Mouse (Mus musculus): Measurements from ENCODE around the gene Mapk8ip1.
"Not testable (repeated sequence)": the region's sequence is repeated elsewhere in the genome, so short reads cannot be mapped to it uniquely, and the experiment has no call there.

Mapk8ip1 gene

DNA sequence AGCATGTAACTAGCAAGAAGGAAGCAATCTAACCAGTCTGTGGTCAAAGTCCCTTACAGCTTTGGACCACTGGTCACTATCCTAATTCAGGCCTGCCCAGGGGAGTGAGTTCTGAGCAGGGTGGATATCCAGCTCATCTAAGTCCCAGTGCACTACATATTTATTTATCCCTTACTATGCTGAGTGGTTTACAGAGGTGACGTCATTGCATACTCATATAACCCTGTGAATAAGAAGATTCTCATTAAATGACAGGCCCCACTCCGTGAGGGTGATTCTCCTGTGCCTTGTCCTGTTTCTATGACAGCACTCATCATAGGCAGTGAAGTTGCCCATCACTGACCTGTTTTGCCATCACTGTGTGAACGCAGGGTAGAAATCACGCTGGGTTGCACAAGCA lies 24.3 kb upstream of the Mapk8ip1 start:
- in situ Hi-C loops (cut with MboI; ENCODE audit: low sequenced_read_pairs), result no loop called here

GRCm38 (mm10) chr2:92424462-92425308 lies 23.6 kb upstream of the Mapk8ip1 start:
- in situ Hi-C loops (cut with MboI; ENCODE audit: low sequenced_read_pairs), result no loop called here

DNA sequence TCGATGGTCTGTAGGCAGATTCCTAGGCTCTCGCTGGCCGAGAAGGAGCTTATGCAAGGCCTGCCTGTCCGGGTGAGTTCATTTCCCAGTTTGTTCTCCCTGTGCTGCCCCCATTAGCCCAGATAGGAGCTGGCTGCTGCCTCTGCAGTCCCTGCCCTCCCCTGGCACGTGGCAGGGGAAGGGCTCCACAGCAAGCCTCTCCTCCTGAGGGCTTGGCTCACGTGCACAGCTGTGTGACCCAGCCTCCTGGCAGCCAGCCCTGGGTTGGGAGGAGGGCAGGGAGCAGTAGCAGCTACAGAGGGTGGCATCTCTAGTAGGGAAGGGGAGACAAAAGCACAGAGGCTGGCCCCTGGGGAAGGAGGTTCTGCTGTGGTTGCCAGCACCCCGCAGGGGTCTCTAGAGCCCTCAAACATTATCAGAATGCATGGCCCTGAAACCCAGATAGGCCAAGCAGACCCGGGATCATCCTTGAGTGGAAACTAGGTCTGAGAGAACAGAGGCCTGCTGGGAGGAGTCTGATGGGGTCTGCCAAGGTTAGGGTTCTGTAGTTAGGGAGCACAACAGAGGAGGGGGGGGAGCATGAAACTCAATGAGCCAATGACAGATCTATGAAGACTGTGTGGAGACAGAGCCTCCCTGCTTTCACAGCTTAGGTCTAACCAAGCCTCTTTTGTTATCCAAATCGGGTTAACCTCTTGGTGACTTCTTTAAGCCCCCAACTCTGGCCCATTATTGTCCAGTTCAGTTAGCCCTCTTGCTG lies 22.8 kb upstream of the Mapk8ip1 start:
- in situ Hi-C loops (cut with MboI; ENCODE audit: low sequenced_read_pairs), result no loop called here

DNA sequence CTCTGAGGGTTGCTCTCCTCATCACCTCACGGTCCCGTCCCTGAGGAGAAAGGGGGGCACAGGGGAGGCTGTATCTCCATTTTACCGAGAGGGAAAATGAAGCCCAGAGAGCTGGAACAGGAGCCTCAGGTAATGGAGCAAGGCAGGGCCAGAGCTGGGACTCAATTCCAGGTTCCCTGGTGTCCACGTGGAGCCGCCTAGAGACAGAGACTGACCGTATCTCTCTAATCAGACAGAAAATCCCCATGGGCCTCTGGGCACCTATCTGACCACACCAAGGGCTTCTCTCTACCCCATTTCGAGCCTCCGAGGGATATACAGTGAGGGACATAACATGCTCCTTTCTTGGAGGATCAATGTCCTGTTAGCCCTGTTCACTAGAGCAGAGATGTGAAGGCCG lies 22.1 kb upstream of the Mapk8ip1 start:
- in situ Hi-C loops (cut with MboI; ENCODE audit: low sequenced_read_pairs), result no loop called here

- in situ Hi-C loops (cut with MboI; ENCODE audit: low sequenced_read_pairs), result no loop called here
These were observed 21.5 kb upstream of the Mapk8ip1 start for GRCm38 (mm10) chr2:92422388-92423135.

- in situ Hi-C loops (cut with MboI; ENCODE audit: low sequenced_read_pairs), result no loop called here
These were observed 20.8 kb upstream of the Mapk8ip1 start for GRCm38 (mm10) chr2:92421723-92422387.

- in situ Hi-C loops (cut with MboI; ENCODE audit: low sequenced_read_pairs), result no loop called here
These were observed 10.6 kb upstream of the Mapk8ip1 start for GRCm38 (mm10) chr2:92411705-92412104.

DNA sequence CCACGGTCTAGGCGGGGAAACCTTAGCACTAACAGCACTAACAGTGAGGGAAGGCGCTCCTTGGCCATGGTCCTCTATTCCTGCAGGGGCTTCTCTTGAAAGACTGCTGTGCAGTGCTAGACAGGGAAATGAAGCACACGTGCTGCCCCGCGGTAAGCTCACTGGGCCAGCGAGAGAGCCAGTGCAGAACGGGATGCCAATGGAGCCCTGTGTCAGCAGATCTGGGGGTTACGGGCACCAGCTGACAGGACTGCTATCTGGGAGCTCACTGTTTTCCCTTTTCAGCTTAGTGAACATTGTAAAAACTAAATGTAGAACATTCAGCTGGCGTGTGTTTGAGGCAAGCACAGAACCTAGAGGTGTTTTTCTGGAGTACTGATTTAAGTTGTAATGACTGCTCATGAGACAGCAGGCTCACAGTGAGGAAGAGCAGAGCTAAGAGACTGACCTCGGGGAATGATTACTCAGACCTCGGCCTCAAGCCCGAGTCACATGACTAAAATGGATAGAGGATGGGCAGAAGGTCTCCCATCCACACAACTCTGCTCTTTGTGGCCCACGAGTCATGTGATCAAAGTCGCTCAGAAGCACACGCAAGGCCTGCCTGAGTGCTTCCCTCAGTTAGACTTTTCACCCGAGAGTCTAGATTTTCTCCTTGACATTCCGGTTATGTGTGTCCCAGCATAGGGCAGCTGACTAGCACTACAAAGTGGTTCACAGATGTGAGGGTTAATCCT lies 7.4 kb upstream of the Mapk8ip1 start:
- in situ Hi-C loops (cut with MboI; ENCODE audit: low sequenced_read_pairs), result no loop called here

DNA sequence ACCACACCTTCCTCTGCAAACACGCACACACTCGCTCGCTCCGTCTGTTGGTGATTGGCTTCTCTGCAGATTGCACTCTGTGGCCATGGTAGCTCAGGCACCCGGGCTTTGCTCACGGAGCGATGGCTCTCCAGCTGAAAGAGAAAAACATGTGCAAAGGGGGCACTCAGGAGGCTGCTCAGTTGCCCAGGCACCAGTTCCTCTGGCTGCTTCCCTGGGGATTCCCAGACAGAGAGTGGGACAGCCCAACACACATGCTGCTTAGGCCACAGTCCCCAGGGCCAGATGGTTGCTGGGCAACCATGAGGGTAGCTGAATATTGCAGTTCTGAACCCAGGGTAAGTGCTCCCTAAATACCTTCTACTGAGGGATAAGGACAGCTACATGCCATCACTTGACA lies 4.6 kb upstream of the Mapk8ip1 start:
- in situ Hi-C loops (cut with MboI; ENCODE audit: low sequenced_read_pairs), result no loop called here

DNA sequence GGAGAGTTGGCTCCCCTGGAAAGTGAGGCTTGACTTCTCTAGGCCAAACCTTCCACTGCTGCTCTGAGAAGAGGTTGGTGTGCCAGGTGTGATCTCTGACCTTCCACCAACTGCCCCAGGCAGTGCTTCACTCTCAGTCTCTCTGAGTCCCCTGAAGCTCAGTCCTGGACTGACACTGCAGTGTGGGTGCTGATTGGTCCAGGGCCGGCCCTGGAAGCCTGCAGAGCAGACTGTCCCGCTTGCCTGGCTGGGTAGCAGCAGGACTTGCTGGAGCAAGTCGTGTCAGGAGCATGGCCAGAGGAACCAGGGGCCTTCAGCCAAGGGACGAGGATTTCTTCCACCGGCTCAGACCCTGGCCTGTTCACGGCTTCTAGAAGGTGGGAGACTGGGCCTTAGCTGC lies 3.7 kb upstream of the Mapk8ip1 start:
- in situ Hi-C loops (cut with MboI; ENCODE audit: low sequenced_read_pairs), result no loop called here

DNA sequence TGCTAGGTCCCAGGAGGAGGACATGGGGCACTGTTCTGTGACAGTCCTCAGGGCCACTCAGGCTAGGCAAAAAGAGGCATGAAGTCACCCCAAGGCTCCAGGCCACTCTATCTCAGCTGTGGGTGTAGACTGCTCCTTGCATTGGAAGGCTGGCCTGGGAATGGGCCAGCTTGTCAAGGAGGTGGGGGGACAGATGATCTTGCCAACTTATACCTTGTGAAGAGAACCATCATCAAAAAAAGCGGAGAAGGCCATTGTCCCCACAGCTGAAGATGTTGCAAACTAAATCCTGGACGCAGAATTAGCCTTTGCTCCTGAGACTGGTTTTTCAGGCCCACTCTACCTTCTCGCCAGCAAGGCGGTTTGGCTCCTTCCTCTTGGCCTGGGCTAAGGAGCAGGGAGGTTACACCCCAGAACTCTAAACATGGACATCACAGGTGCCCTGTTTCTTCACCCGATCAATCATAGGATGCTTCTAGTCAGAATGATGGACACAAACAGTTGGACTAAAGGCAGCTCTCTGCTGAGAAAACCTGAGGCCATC lies 2.8 kb upstream of the Mapk8ip1 start:
- in situ Hi-C loops (cut with MboI; ENCODE audit: low sequenced_read_pairs), result no loop called here

DNA sequence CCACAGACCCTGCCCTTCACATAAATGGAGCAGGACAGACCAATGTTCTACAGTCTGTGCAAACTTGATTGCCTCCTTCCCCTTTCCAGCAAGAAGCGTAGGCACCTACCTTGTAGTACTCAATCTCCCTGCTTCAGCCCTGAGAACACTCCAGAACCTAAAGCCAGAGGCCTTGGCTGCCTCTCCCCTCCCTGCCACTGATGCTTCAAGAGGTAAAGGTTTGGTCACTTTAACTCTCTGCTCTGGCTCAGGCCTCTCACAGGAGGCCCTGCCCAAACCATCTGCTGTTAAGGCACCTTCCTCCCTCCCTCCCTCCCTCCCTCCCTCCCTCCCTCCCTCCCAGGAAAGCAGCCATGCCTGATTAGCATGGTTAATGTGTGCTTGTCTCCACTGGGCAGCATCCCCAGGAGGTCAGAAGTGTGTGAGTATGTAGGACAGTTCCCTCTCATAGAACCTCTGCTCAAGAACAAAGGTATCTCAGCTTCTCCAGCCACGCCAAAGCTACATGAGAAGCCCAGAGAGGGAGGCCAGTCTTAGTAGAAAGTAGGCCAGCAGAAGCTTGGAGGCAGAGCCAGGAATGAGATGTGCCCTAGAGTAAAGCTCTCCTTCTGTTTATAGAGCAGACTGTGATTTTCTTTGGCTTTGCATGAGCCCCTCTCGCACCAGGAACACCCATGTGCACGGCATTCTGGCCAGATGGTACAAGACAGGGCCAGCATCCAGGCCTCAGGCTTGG lies 1.7 kb upstream of the Mapk8ip1 start:
- in situ Hi-C loops (cut with MboI; ENCODE audit: low sequenced_read_pairs), result no loop called here

DNA sequence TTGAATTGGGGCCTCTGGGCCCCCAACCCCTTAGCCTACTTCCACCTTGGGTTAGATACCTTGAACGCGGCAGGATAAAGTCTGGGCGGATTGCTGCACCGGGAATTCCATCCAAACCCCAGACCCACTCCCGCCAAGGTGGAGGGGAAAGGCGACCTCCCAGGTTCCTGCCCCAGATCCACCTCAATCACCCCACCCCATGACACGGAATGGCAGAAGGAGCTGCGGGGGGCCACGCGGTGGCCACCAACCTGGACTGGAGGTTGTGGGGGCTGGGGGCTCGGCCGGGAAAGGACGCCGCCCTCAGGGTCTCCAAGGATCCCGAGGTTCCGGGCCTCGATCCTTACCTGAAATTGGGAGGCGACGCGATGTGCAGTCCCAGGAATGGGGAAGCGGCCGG lies 381 bp downstream of the Mapk8ip1 start:
- in situ Hi-C loops (cut with MboI; ENCODE audit: low sequenced_read_pairs), result no loop called here

DNA sequence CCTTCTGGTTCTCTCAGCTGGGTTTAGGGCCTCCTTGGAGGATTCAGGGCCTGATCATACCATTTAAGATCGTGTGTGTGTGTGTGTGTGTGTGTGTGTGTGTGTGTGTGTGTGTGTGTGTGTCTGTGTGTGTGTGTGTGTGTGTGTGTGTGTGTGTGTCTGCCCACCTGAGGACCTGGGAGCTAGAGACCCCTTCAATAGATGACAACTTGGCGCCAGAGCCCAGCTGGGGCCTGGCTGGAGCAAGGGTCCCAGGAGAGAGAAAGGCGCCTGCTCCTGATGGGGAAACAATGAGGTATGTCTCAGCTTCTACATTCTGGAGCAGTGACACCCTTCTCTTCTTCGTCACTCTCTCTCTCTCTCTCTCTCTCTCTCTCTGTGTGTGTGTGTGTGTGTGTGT lies 1.2 kb downstream of the Mapk8ip1 start:
- in situ Hi-C loops (cut with MboI; ENCODE audit: low sequenced_read_pairs), result not testable (repeated sequence)

DNA sequence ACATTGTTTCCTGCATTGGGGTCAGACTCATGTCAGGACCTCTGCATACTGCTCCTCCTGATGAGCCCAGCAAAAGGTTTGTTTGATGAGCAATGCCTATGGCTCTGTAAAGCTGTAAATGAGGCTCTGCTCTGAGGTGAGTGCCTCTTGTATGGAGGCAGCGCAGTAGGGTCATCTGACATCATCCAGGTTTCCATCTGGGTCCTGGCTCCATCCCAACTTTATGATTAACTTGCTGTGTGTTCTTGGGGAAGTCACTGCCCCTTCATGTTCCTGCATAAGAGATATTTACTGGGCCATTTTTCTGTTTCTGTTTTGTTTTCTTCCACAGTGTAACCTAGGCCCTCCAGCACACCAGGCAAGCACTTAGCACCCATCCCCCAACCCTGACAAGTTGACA lies 3.6 kb downstream of the Mapk8ip1 start:
- in situ Hi-C loops (cut with MboI; ENCODE audit: low sequenced_read_pairs), result no loop called here

DNA sequence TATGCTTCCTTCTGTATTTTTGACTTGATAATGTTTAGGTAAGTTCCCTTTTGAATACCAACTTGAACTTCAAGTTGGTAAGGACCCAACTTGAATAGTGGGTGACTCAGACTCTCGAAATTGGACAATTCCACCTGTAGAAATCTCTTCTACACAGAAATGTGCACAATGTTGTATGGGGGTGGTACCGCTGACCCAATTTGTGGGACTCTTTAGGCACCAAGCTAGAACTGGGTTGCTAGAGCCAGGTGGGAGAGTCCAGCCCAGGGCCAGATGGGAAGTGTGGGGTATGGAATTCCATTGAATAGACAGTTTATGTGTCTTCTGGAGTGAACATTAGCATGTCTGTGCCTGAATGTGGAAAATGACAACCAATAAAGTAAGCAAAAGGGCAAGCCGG lies 5.5 kb downstream of the Mapk8ip1 start:
- in situ Hi-C loops (cut with MboI; ENCODE audit: low sequenced_read_pairs), result no loop called here

DNA sequence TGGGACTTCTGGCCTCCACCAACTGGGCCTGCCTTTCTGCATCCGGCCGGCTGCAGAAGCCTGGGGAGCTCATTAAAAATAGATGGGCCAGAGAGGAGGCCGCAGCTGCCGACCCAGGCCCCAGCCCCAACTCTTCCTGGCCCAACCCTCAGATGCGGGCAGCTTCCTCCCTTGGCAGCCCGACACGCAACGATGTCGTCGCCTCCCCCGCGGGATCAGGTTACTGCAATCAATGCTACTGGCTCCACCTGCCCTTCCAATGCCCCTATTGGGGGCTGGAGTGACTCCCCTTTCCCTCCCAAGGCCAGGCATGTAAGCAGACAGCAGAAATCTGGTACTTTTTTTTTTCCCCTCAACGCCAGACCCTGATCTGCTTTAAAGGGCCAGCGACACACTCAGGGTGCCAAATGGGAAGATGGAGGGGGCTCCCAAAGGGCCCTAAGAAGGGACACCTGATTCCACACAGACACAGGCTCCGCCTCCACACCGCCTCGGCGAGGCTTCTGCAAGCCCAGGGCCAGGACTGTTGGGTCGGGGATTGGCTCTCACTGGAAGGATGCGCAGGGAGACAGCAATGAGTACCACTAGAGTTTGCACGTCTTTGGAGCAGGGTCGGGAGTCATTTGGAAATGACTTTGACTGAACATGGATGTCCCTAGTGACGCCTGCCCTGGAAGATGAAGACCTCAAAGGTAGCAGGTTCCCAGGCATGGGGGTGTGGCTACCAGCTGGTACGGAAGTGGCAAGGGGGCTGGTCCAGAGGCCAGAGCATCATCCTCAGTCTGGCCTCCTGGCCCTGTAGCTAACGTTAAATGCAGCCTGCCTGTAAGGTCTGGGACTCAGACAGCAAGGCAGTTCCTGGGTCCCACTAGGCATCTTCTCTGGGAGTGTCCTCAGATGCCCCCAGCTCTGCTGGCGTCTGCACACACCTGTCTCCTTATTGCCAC lies 8.5 kb downstream of the Mapk8ip1 start:
- in situ Hi-C loops (cut with MboI; ENCODE audit: low sequenced_read_pairs), result no loop called here

- in situ Hi-C loops (cut with MboI; ENCODE audit: low sequenced_read_pairs), result no loop called here
These were observed 9.3 kb downstream of the Mapk8ip1 start for GRCm38 (mm10) chr2:92391703-92392317.
